Mouse (Mus musculus) liver, embryonic 14.5 days (tissue): ENCODE data around the gene Nr3c2. TPM values are rescaled to one million over a fixed set of nuclear protein-coding genes. Genes with fewer than 3 reads are reported as not detected.
A peak's percentile ranks its signal among the peaks of the same experiment; 100 is the strongest.

ENCODE experiments used
- ATAC-seq: fragments of 200-750 bp; cut with Nextera tagmentation; 2 replicates; pipeline ENCODE4 v1.8.0; 2017; ENCODE audit warnings: moderate number of reproducible peaks, mild to moderate bottlenecking, moderate library complexity; ENCODE audit not compliant: insufficient read depth
- DNase-seq, 3 experiments: peaks; one replicate each; pipeline ENCODE4 v3.0.0-alpha.2; 2012 to 2013; ENCODE audit warnings: low read depth in 3 of 3, low spot score in 3 of 3
- H3K27ac ChIP-seq: fragments of 300-500 bp; sonication (generic); 2 replicates; pipeline ENCODE4 v1.5.1; 2014; ENCODE audit warnings: moderate library complexity, mild to moderate bottlenecking, control low read depth, inconsistent platforms
- H3K27me3 ChIP-seq: fragments of 300-500 bp; sonication (generic); 2 replicates; pipeline ENCODE4 v1.6.1; 2014; ENCODE audit warnings: mild to moderate bottlenecking, low read length, moderate library complexity; ENCODE audit not compliant: control insufficient read depth, insufficient read depth
- H3K36me3 ChIP-seq: fragments of 300-500 bp; sonication (generic); replicated peaks from 2 replicates; pipeline ENCODE4 v1.6.1; 2014; ENCODE audit warnings: low read depth; ENCODE audit not compliant: control insufficient read depth, insufficient read depth
- H3K4me1 ChIP-seq, 2 experiments: fragments of 200-500 bp in 1 of 2; fragments of 300-500 bp in 1 of 2; sonication (generic) in 1 of 2; replicated peaks; 2 replicates each; pipeline ENCODE4 v1.6.1; 2012 to 2014; ENCODE audit warnings: antibody characterized with exemption in 1 of 2, inconsistent platforms in 1 of 2, low read length in 1 of 2; ENCODE audit not compliant: control insufficient read depth in 2 of 2, insufficient read depth in 2 of 2
- H3K4me2 ChIP-seq: fragments of 300-500 bp; sonication (generic); 2 replicates; pipeline ENCODE4 v1.6.1; 2014; ENCODE audit warnings: low read depth, mild to moderate bottlenecking, control low read depth, moderate library complexity
- H3K4me3 ChIP-seq, 2 experiments: fragments of 200-500 bp in 1 of 2; fragments of 300-500 bp in 1 of 2; sonication (generic) in 1 of 2; 2 replicates each; pipeline ENCODE4 v1.5.1; 2012 to 2014; ENCODE audit warnings: low read depth in 2 of 2, low read length in 2 of 2, mild to moderate bottlenecking in 2 of 2, control low read depth in 1 of 2, inconsistent platforms in 1 of 2, moderate library complexity in 1 of 2; ENCODE audit not compliant: insufficient read depth in 1 of 2
- H3K9ac ChIP-seq: fragments of 300-500 bp; sonication (generic); replicated peaks from 2 replicates; pipeline ENCODE4 v1.6.1; 2014; ENCODE audit warnings: mild to moderate bottlenecking, control low read depth, moderate library complexity
- H3K9me3 ChIP-seq: fragments of 300-500 bp; sonication (generic); 2 replicates; pipeline ENCODE4 v1.6.1; 2016; ENCODE audit warnings: low read length, mixed read lengths; ENCODE audit not compliant: control insufficient read depth
- CTCF ChIP-seq: IDR thresholded peaks from 2 replicates; pipeline ENCODE4 v1.5.1; 2016; ENCODE audit warnings: antibody characterized with exemption, low read depth, control low read depth
- EP300 ChIP-seq: IDR thresholded peaks from 2 replicates; pipeline ENCODE4 v1.6.1; 2016; ENCODE audit warnings: antibody characterized with exemption, low read depth
- WGBS: fragments of 180-500 bp; shearing (Covaris S2); extraction: QIAGEN DNeasy Blood & Tissue Kit; methylation state at CpG from one replicate; pipeline ENCODE4 v1.1.7; 2014; ENCODE audit not compliant: insufficient replicate concordance; 5-methylcytosine and 5-hydroxymethylcytosine counted together
- polyA plus RNA-seq, 2 experiments: library from polyadenylated mRNA; depleted of rRNA in 1 of 2; stranded (reverse) in 1 of 2; unstranded in 1 of 2; fragments of >200 nt; fragmentation: Nextera tagmentation in 1 of 2; extraction: Ambion mirVana in 1 of 2; gene quantifications; 2 replicates each; pipeline versions ENCODE4 v1.2.1 to v1.2.3; 2012 to 2014

The Nr3c2 gene
- polyA plus RNA-seq, 2 experiments, result 0.30 to 0.99 TPM

DNA sequence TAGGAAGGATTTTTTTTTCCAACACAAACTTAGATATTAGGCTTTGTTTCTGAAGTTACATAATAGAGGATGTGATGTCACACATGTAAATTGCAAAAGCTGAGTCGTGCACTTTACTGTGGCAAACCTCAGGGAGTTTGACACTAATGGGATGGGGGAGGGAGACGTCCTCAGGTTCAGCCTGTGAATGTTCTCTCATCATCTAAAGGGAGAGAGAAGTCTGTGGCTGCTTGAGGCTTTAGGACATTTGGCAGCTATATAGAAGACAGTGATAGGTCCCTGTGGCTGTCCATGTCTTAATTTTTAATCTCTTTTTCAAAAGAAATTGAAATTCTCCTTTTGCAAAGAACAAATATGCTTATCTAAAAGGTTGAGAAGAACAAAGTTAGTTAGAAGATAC lies 2.2 kb upstream of the Nr3c2 start:
- WGBS, result 0% methylated on average over 2 of the region's 2 CpGs
- Histone ChIP-seq H3K9ac (no peak overlapping the region), H3K27me3 (peaks cover 35% of the 10 kb centered on the region), H3K27ac (no peak overlapping the region), H3K4me2 (no peak overlapping the region), H3K36me3 (no peaks in the 10 kb centered on the region), H3K4me3 (no peak overlapping the region), H3K4me1 (no peaks in the 10 kb centered on the region), H3K9me3 (no peaks in the 10 kb centered on the region)
- DNase-seq, result no peak
- TF ChIP-seq CTCF, result no peak
- ATAC-seq, result no peak

- under 1% methylated on average over 41 of the region's 60 CpGs for WGBS
- peak; percentile 30 for ATAC-seq
- H3K4me3 ChIP-seq, result peak overlapping the region; percentile 57 to 80
- H3K9ac ChIP-seq, result no peak overlapping the region; the same call in 1 of the 2 replicates
- no peaks in the 10 kb centered on the region for H3K9me3 ChIP-seq
- H3K27me3 ChIP-seq, result peaks cover 42% of the 10 kb centered on the region
- no peak for TF ChIP-seq EP300
- TF ChIP-seq CTCF, result no peak
- H3K27ac ChIP-seq, result no peak overlapping the region
- no peak for DNase-seq
- no peaks in the 10 kb centered on the region for H3K4me1 ChIP-seq
- H3K36me3 ChIP-seq, result no peaks in the 10 kb centered on the region
- H3K4me2 ChIP-seq, result peak overlapping the region; percentile 68
Measured at GRCm38 (mm10) chr8:76898721-76899410, 376 bp upstream of the Nr3c2 start.

- under 1% methylated on average over 58 of the region's 58 CpGs for WGBS
- DNase-seq (no peak), ATAC-seq (no peak)
- Histone ChIP-seq H3K36me3 (no peaks in the 10 kb centered on the region), H3K27me3 (peaks cover 42% of the 10 kb centered on the region), H3K4me2 (peak overlapping the region; percentile 68), H3K9me3 (no peaks in the 10 kb centered on the region), H3K4me1 (no peaks in the 10 kb centered on the region), H3K27ac (no peak overlapping the region), H3K9ac (no peak overlapping the region), H3K4me3 (peak overlapping the region; percentile 57 to 80)
- TF ChIP-seq EP300 (no peak), CTCF (no peak)
Measured at GRCm38 (mm10) chr8:76900155-76901141, 1.2 kb downstream of the Nr3c2 start.

DNA sequence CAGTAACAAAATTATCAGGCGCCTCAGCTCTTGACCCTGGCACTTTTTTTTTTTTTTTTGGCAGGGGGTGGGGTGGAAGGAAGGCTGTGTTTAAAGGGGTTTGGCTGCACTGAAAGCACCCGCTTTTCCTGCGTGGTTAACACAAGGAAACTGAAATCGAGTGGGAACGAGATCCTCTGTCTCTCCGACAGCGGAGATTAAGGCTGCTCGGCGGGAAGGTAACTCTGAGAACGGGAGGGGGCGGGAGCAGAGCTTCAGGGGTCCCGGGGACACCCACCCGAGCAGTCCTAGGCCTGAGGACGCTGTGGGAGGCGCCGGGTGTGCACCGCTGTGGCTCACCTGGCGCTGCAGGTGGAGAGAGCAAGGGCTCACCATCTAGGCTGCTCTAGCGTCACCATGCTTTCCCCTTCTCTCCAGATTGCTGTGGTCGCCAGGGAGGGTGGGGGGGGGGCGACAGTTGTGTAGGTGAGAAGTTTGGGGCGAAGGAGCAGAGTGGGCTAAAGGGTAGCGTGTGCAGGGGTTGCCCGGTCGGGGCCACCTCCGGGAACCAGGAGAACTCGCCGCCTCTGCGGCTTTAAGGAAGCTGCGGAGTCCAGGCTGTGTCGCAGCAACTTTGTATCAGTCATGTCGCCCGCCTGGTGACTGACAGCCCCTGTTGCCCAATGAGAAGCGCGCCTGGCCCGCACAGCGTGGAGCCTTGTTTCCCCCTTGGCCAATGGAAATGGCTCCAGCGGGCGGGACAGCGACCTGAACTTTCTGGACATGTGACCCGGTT lies 2.4 kb downstream of the Nr3c2 start:
- ATAC-seq (peak; percentile 89), DNase-seq (peak; percentile 64 to 66 (median 66))
- peak overlapping the region; percentile 38 to 57 for H3K4me3 ChIP-seq
- TF ChIP-seq EP300 (no peak), CTCF (no peak)
- H3K4me2 ChIP-seq, result peak overlapping the region; percentile 68
- H3K27me3 ChIP-seq, result peaks cover 42% of the 10 kb centered on the region
- H3K4me1 ChIP-seq, result no peaks in the 10 kb centered on the region
- H3K9me3 ChIP-seq, result no peaks in the 10 kb centered on the region
- no peaks in the 10 kb centered on the region for H3K36me3 ChIP-seq
- H3K9ac ChIP-seq, result no peak overlapping the region
- whole genome bisulfite sequencing, result under 1% methylated on average over 41 of the region's 41 CpGs
- no peak overlapping the region for H3K27ac ChIP-seq
